Mouse (Mus musculus) megakaryocyte, embryonic 14.5 days (primary cell): ENCODE measurements around the gene Phf7. TPM values are rescaled to one million over a fixed set of nuclear protein-coding genes. Genes with fewer than 3 reads are reported as not detected.

ENCODE experiments used
- H3K27me3 ChIP-seq: replicated peaks from 2 replicates; pipeline ENCODE3; 2012; ENCODE audit warnings: inconsistent platforms
- H3K36me3 ChIP-seq: replicated peaks from 2 replicates; pipeline ENCODE3; 2012; ENCODE audit warnings: low read length, inconsistent platforms, mixed read lengths
- H3K4me1 ChIP-seq: 2 replicates; pipeline ENCODE4 v1.6.1; 2012; ENCODE audit warnings: inconsistent platforms
- H3K4me3 ChIP-seq: replicated peaks from 2 replicates; pipeline ENCODE3; 2012; ENCODE audit warnings: moderate library complexity, mild to moderate bottlenecking, inconsistent platforms
- H3K9me3 ChIP-seq: 2 replicates; pipeline ENCODE4 v1.6.1; 2012; ENCODE audit warnings: inconsistent platforms
- FLI1 ChIP-seq: IDR thresholded peaks from 2 replicates; pipeline ENCODE4 v1.6.1; 2012; ENCODE audit warnings: low read length, inconsistent platforms, mixed read lengths
- GATA1 ChIP-seq: IDR thresholded peaks from 3 replicates; pipeline ENCODE4 v1.6.1; 2012; ENCODE audit warnings: mixed read lengths, low read length, inconsistent platforms, borderline replicate concordance
- polyA plus RNA-seq: library from polyadenylated mRNA; stranded (reverse); fragments of >175 nt; gene quantifications from 2 replicates; pipeline ENCODE4 v1.2.3, GENCODE M21; 2012; ENCODE audit warnings: low replicate concordance; ENCODE audit not compliant: insufficient read depth

The Phf7 gene
- polyA plus RNA-seq, 1 experiment: 1.7 TPM

- peaks cover 98% of the 10 kb centered on the region for H3K36me3 ChIP-seq
- H3K9me3 ChIP-seq: no peaks in the 10 kb centered on the region
- peaks cover 57% of the 10 kb centered on the region for H3K4me1 ChIP-seq
- TF ChIP-seq FLI1 (no peak), GATA1 (no peak)
- no peaks in the 10 kb centered on the region for H3K27me3 ChIP-seq
- no peak overlapping the region for H3K4me3 ChIP-seq
Measured at GRCm38 (mm10) chr14:31189348-31189747, 61.8 kb downstream of the Phf7 start.

DNA sequence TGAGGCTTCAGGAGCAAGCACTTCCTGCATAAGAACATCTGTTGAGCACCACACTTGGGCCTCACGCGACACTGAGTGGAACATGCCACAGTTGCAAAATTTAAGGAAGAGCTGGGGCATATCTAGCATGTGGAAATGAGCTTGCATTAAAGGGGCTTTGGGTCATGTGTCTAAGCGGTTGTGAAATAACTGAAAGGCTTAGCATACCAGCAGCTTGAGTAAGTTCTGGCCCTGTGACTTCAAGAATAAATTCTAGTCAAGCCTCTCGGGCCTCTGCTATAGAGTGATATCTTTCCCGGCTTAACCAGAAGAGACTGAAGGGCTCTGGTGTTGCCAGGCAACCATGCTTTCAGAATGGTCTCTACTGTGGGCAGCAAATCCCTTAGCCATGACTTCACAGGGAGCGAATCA lies 62.3 kb downstream of the Phf7 start:
- Histone ChIP-seq H3K9me3 (no peaks in the 10 kb centered on the region), H3K4me1 (peaks cover 60% of the 10 kb centered on the region), H3K36me3 (peaks cover 100% of the 10 kb centered on the region), H3K4me3 (peak overlapping the region; percentile 68), H3K27me3 (no peaks in the 10 kb centered on the region)
- TF ChIP-seq FLI1 (no peak), GATA1 (no peak)

Other genes with a start within 250 kb of the Phf7 start
- gene Glt8d1, start 249.9 kb downstream of the Phf7 start, polyA plus RNA-seq: 6.5 and 7.5 TPM in 2 replicates
- gene Spcs1, start 249.6 kb downstream of the Phf7 start, polyA plus RNA-seq: 10.3 and 51.5 TPM in 2 replicates
- gene Pbrm1, start 232.2 kb downstream of the Phf7 start, polyA plus RNA-seq: 3.7 and 3.8 TPM in 2 replicates
- 8.2 TPM in 1 of 2 replicates, not detected in the other for gene Gnl3, start 232.2 kb downstream of the Phf7 start, polyA plus RNA-seq
- 75.6 and 108 TPM in 2 replicates for gene Smim4, start 122.4 kb downstream of the Phf7 start, polyA plus RNA-seq
- 31.4 and 70.8 TPM in 2 replicates for gene Nt5dc2, start 120.3 kb downstream of the Phf7 start, polyA plus RNA-seq
- gene Stab1, start 82.7 kb downstream of the Phf7 start, polyA plus RNA-seq: 5.0 and 11.7 TPM in 2 replicates
- 0.23 TPM in 1 of 2 replicates, not detected in the other for gene Tnnc1, start 43.0 kb downstream of the Phf7 start, polyA plus RNA-seq
- 148 and 152 TPM in 2 replicates for gene Nisch, start 34.4 kb downstream of the Phf7 start, polyA plus RNA-seq
- not detected in 2 replicates for gene Sema3g, start 33.5 kb downstream of the Phf7 start, polyA plus RNA-seq
- 52.1 and 63.2 TPM in 2 replicates for gene Bap1, start 133 bp upstream of the Phf7 start, polyA plus RNA-seq
- 0.06 TPM in 1 of 2 replicates, not detected in the other for gene Dnah1, start 72.6 kb upstream of the Phf7 start, polyA plus RNA-seq
- gene Capn7, start 85.3 kb upstream of the Phf7 start, polyA plus RNA-seq: 0.60 and 1.9 TPM in 2 replicates
- 2.2 TPM in 1 of 2 replicates, not detected in the other for gene Sh3bp5, start 184.8 kb upstream of the Phf7 start, polyA plus RNA-seq
- gene Eaf1, start 243.1 kb upstream of the Phf7 start, polyA plus RNA-seq: 33.2 and 37.0 TPM in 2 replicates
- 2.9 TPM in 1 of 2 replicates, not detected in the other for gene Mettl6, start 243.7 kb upstream of the Phf7 start, polyA plus RNA-seq